Mouse (Mus musculus) regulatory T cell (primary cell): ENCODE measurements around the gene Cdx2.

Experiments
- in situ Hi-C: fragments of 300-600 bp; cut with MboI, MseI; formaldehyde crosslinking; loops from one replicate; pipeline ENCODE4 v1.15.1; 2025; ENCODE audit warnings: high pct_unique_total_duplicates

Cdx2 gene

DNA sequence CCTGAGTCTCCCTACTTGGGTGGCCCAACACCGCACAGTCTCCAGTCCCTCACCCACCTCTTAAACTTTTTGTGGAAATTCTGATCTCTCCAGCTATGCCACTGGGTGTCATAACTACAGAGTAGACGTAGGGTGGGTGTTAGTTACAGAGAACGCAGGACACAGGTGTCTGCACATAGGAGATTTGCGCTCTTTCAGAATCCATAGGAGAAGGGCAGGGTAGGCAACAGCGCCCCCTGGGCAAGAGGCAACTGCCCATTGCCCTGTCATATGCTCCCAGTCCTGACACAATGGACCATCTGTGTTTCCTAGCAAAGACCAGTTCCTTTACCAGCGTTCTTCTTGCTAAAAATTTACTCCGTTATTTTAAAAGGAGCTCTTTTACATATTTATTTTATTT, 10.9 kb upstream of the Cdx2 start:
- in situ Hi-C loops: loop anchor here (5.0 to 10.0 kb wide), 2 partner anchors 86 to 613 kb away; no protein-coding TSS in a partner anchor

DNA sequence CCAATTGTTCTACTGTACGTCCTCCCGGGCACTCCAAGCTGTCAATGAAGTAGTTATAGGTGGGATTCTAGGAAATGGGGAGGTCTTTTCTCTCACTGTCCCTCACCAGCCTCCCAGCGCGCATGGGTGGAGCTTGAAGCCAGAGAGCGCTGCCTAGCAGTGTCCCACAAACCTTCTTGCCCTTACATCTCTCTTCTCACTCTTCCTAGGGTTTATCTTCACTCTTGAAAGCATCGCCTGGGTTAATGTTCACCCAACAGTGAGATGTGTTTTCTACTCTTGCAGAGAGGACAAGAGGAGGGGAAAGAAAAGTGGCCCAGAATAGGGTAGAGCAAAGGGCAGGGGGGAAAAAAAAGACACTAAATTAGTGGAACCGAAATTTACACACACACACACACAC, 10.3 kb upstream of the Cdx2 start:
- in situ Hi-C loops: loop anchor here (5.0 to 10.0 kb wide), 2 partner anchors 85 to 613 kb away; no protein-coding TSS in a partner anchor

DNA sequence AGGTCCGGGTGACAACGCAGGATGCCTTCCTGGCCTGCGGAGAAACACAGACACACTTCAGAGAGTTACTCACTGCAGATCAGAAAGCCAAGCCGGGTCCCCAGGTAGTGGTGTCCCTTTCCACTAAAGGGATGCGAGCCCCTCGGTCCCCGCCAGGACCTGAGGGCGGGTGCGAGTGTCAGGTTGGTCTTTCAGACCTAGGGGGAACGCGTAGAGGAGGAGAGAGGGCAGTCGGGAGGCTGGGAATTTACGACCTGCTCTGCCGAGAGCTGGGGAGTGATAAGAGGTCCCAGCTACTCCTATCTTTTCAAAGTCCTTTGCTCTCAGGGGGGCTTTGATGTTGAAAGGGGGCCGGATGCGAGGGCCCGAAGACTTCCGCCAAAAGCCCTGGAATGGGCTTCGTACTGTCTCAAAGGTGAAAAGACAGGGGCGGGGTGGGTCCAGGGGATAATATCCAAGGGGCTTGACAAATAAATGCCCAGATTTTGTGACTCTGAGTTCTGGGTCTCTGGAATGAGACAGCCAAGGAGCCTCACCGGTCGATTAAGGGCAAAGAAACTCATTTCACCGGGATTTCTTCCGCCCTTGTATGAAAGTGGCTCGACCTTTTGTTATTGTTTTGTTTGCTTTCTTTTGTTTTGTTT, 8.5 kb upstream of the Cdx2 start:
- in situ Hi-C loops: loop anchor here (5.0 to 10.0 kb wide), 2 partner anchors 83 to 611 kb away; no protein-coding TSS in a partner anchor

DNA sequence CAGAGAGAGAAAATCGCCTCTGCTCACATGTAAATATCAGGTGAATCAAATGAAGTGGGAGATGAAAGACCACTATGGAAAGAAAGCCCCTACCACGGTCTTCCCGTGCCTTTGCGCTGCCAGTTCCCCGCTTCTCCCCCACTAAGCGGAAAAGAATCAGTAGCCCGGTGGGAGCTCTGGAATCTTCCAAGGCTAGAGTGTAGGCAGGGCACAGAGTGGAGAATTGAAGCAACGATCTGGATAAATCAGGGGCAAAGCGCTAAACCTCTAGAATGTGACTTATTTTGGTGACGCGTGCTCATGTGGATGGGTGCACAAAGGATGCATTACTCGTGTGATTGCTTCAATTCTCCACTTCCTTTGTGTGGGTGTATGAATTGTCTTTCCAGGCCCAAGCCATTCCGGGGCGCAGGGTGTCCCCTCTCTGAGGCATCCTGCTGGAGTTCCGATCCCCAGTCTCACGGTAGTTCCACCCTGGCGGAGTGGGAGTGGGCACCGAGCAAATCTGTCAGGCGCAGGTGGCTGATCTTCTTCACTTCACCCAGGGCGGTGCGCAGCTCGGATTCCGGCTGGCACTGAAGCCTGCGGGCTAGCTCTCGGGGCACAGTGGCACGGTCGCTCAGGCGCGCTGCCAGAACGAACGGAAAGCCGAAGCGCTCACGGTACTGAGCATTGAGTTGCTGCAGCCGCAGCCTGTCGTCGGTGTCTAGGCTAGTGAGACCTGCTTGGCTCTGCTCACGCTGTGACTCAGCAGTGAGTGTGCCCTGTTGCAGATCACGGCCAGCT, 7.8 kb upstream of the Cdx2 start:
- in situ Hi-C loops: loop anchor here (5.0 to 10.0 kb wide), 2 partner anchors 83 to 610 kb away; no protein-coding TSS in a partner anchor

DNA sequence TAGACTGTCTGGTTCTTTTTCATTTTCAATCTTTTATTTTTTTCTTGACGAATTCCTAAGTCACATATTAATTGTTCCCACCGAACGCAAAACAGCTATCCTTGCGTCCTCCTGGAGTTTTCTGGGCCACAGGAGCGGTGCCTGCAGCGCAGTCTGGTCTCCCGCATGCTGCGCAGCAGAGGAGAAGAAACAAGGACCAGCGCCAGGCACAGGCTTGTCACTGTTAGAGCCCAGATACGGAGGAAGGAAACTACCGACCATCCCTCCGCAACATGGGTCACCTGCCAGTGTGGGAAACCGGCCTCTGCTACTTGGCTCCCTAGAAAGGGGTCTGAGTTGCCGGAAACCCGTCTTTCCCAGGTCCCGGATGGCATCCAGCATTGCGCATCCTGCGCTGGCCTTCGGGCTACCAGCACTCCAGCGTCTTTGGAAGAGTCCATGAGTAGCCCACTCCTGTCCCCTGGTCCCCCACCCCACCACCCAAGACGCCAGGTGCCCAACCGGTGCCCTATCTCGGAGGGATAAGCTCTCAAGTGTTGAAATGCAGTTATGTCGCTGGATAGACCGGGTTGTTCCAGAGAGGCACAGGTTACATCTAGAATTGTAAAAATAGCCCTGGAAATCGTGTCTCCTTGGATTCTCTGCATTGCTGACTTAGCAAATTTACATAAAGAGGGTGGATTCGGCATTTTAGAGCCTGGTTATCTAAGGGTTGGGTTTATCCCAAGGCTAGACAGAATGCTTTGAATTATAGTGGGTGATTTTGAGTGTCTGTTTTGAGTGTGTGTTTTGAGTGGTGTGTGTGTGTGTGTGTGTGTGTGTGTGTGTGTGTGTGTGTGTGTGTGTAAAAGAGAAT, 6.0 kb upstream of the Cdx2 start:
- in situ Hi-C loops: loop anchor here (10.0 kb wide), 1 partner anchor 608 kb away; no protein-coding TSS in a partner anchor

DNA sequence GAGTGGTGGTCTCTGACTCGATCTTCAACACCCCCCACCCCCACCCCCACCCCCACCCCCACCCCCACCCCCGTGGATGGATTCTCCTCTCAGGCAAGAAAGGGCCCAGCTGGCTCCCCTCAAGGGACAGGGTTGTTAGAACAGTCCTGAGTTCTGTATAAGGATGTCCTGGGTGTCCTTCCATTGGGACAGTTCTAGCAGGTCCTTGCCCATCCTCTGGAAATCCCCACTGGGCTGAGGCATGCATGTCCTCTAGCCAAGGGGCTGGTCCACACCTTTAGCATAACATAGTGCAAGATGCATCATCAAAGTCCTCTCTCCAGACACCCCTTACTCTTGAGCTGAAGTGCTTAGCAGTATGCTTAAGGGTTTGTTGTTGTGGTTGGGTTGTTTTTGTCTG, 2.7 kb upstream of the Cdx2 start:
- in situ Hi-C loops: loop anchor here (10.0 kb wide), 1 partner anchor 605 kb away; no protein-coding TSS in a partner anchor

DNA sequence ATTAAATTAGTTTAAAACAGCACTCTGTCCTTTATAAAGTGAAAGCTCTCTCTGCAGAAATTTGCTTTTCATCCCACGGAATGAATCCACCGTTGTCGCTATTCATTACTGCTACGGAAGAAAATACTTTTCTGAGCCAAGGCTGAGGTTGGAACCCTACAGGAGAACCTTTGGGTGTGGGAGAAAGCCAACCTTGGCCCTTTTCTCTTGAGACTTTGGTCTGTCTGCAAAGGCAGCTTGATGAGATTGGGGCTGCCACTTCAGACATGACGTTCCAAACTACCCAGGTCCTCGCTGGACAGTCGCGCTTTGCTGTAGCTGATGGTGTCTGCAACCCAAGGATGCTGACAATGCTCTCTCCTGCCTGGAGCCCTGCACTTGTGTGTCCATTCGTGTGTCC, 1.4 kb upstream of the Cdx2 start:
- in situ Hi-C loops: no loop called here

DNA sequence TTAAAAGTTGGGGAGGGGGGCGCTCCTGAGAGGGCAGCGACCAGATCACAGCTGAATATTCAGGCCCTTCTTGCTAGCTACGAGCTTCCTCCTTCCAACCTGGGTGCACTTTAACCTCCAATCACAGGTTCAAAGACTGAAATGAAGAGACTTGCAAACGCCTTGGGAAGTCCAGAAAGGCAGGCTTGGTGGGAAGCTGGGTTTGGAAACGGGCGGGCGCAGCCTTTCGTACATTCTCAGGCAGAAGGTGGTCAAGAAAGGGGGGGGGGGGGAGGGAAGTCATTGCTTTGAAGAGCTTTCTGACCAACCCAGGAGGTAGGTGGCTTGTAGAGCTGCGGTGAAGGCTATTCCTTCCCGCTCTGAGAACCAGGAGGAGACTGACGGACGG, 322 bp upstream of the Cdx2 start:
- in situ Hi-C loops: no loop called here

DNA sequence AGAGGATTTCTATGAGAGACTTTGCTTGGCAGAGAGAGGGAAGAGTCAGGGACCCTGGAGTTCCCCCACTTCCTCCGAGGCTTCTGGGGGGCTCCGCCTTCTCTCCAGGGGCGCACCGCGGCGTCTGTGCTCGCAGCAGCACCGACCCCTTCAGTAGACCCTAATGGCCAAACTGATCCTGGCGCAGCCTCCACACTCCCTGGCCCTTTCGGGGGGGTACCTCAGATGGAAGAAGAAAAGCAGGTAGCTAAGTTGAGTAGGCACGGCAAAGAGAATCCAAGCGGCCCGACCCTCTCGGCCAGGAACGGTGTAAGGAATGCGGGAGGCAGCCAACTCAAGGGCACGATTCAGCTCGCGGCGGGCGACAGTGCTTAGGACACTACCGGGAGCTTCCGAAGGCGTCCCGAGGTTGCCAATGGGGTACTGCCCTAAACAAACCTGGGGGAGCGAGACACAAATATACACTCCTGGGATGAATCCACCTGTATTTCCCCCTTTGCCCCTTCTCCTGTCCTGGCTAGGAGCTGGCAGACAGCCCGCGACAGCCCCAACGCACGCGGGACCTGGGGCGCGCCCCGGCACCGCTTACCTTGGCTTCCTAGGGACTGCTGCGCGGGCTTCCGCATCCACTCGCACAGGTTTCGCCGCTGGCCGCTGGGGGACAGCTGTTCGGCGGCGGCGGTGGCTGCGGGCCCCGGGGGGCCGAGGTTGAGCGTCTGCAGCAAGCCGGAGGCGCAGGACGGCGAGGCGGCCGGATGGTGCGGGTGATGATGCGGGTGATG, 1.0 kb downstream of the Cdx2 start:
- in situ Hi-C loops: no loop called here

DNA sequence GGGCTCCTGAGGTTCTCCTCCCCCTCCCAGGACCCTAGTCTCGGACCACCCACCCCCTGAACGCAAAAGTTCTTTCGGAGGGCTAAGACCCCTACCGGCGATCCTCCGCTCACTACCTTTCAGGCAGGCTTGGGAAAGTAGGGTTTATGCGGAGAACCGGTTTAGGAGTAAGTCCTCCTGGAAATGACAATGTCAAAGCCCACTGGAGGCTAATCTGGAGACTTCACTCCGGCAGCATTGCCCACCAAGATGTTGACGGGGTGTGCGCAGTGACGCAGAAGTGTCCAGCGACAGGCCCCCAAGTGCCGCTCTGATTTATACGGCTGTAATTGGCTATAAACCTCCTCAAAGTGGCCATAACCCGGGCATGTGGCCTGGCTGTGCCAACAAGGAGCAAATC, 1.9 kb downstream of the Cdx2 start:
- in situ Hi-C loops: no loop called here

DNA sequence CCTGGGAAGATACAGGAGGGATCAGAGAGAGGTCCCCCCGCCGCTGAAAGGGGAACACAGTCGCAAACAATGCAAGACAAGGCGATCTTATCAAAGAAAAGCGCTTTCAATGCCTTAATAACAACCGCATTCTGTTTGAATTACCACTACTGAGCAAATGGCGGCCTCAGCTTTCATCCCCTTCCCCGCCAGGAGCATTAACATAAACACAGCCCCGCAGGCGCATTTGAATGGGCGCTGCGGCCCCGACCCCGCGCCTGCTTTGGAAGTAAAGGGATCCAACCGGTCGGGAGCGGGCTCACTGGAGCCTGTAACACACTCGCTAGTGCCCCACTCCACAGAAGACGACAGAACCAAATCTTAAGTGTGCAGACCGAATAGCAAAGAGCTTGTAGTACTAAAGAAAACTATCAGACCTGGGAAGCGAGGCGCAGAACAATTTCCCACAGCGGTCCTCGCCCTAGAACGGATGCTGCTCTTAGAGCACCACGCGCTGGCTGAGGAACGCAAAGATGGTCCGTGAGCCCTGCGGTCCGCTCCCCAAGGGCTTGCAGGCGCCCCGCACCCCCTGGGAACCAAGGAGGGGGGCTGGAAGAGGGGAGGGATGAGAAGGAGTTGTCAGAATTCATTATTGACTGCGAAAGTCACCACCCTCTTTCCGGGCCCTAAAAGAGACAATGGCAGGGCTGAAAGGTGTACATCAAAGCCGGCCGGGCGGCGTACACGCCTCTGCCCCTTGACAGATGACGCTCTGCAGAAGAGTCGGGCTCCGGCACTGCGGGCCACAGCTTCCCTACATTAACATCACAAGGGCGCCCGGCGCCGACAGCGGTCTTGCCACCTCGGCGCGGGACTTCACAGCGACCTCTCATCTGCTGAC, 2.6 kb downstream of the Cdx2 start:
- in situ Hi-C loops: no loop called here

DNA sequence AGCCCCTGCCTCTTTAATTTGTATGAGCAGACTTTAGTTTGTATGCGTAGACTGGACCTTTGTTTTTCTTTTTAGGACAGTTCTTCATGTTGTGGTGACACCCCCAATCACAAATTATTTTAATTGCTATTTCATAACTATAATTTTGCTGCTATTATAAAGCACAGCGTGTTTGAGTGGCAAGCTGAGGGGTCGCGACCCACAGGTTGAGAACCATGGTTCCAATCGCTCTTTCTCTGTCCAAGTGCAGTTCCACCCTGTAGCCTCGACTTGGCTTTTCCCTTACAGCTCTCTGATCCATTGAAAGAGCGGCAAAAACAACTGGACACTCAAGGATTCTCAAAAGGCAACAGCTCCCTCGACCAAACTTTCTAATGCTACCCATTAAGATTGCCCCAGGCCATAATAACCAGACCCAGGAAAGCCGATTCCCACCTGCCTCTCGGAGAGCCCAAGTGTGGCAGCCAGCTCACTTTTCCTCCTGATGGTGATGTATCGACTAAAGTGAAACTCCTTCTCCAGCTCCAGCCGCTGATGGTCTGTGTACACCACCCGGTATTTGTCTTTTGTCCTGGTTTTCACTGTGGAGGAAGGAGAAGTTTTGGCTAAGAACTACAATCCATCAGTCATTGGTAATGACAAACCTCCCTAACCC, 4.2 kb downstream of the Cdx2 start:
- in situ Hi-C loops: no loop called here

DNA sequence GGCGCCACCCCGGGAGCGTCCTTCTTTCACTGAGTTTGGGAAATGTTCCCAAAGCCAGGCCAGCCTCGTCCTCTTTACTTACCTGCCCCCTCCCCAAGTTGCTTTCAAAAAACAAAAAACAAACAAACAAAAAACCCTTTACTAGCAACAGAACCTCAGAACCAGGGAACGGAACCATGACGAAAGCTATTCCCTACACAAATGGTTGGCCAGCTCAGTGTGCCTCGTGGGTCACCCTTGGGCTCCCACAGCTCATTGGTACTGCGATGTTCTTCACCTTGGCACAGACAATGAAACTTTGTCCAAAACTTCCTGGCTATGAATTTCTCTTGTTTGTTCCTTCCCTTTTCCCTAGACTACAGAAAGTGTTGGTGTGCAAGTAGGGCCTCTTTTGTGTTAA, 4.9 kb downstream of the Cdx2 start:
- in situ Hi-C loops: no loop called here

DNA sequence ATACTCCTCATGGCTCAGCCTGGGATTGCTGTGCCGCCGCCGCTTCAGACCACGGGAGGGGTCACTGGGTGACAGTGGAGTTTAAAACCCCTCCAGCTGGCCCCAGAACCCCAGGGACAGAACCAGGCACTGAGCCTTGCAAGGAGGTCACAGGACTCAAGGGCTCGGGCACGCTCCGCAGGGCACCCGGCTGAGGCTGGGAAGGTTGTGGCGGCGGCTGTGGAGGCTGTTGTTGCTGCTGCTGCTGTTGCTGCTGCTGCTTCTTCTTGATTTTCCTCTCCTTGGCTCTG, 5.3 kb downstream of the Cdx2 start:
- in situ Hi-C loops: no loop called here

DNA sequence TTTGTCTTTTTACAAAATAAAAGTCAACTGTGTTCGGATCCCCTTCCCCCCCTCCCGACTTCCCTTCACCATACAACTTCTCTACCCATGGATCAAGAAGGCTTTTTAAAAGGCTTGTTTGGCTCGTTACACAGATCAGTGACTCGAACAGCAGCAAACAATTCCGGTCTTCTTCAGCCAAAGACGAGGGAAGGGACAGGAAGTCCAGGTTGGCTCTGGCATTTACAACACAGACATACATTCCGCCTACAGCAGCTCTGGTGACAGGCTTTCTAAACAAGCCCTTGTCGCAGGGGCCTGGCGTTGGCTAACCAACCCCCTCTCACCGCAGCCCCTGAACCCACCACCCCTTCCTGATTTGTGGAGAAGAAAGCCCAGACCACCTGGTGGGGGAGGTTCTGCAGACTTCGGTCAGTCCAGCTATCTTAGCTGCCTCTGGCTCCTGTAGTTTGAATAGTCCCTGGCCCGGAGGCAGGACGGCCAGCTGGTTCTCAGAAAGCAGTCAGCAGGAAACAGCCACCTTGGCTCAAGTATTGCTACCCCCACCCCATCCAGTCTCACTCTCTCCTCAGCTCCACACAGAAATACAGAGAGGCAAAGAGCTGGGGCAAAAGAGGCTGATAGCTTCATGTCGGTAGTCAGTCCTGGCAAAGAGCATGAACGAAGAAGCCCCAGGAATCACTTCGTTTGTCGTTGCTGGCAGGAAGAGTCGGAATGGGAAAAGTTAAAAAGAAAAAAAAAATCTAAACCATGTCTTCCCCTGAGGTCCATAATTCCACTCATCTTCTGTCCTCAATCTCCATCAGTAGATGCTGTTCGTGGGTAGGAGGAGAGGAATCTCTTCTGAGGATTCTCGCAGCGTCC, 5.9 kb downstream of the Cdx2 start:
- in situ Hi-C loops: no loop called here

DNA sequence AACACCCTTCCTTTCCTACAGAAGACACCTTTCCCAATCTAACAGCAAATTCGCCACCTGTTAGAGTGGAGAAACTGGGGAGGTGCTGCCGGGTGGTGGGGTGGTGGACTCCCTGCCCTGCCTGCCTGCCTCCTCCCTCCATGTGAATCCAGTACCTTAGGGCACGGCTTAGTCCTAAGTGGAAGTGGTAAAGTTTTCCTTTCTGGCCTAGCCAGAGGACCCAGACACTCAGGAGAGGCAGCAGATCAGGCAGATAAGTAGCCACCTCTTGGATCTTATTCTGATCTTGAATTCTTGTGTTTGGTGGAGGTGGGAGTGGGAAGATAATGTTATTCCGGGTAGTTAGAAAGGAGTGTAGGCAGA, 7.1 kb downstream of the Cdx2 start:
- in situ Hi-C loops: no loop called here

DNA sequence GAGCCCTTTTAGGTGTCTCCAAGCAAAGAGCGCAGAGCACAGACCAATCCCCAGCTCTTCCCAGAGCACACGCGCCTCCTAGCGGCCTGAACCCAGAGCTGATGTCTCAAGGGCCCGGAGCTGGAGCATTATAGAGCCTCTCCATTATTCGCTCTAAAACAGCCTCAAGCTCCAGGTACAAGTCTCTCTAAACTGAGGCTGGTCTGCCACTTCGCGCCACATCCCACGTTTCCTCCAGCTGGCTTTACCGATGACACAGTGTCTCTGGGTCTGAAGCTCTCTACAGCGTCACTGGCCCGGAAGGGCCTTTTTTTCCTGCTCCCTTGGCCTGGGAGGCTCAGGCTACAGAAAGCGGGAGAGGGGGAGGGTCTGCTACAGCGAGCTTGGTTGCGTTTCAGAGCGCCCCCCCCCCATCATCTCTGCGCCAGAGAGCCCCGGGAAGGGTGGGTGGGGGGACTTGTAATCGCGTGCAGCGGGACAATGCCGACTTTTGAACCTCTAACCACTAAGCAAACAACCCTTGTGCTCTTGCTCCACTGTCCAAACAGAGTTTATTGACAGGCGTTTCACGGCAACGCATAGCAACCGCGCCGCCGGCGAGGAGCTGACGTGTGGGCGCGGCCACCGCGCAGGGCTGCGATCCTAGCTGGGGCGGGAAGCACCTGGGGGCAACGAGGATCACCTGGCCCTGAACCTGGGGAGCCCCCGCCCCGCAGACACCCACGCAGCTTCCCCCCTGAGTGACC, 7.6 kb downstream of the Cdx2 start:
- in situ Hi-C loops: loop anchor here (10.0 kb wide), 1 partner anchor 355 kb away; the partner anchor contains the start of gene Gtf3a

DNA sequence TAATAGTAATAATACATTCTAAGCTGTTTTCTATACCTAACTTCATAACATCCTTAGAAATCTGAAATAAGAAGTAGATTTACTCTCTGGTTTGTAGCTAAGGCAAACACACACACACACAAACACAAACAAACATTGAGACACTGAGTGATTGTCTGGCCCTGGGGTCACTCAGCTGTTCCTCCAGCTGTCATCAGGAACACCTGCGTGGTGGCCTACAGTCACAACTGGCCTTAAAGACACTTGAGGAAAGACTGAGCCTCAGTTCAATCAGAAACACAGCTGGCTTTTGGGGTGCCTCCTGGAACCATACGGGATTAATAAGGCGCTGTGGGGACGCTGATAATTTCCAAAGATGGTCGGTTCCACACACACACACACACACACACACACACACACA, 9.8 kb downstream of the Cdx2 start:
- in situ Hi-C loops: loop anchor here (10.0 kb wide), 1 partner anchor 352 kb away; the partner anchor contains the start of gene Gtf3a
